Mouse (Mus musculus) mouse embryonic stem cell (cell line): ENCODE data around the gene Vwa7.

Experiments used
- in situ Hi-C, 2 experiments: fragments of 300-500 bp; cut with MboI; formaldehyde crosslinking; loops; 1 replicate in 1 of 2; 3 replicates in 1 of 2; pipeline ENCODE4 v1.14.3; 2019 to 2020; ENCODE audit warnings: low sequenced_read_pairs in 2 of 2, low pct_unique_long_range_greater_than_20kb in 1 of 2, mixed read lengths in 1 of 2; ENCODE audit not compliant: unreplicated experiment in 1 of 2

Vwa7 gene

DNA sequence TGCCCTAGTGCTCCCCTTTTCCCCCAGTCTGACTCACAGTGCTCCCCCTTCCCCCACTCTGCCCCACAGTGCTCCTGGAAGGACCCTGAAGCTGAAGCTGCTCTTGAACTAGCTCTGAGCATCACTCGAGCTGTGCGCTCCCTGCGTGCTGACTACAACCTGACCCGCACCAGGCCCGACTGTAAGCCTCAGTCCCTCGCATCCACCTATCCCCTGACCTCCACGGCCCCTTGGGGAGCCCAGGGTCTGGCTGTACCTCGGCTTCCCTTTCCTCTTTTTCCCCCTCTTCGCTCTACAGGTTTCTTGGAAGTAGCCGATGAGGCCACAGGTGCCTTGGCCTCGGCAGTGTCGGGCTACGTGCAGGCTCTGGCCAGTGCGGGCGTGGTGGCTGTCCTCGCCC lies 1.1 kb upstream of the Vwa7 start:
- in situ Hi-C loops: loop anchor here in 1 of 2 experiments (10.0 kb wide), 1 partner anchor 130 kb away; no protein-coding TSS in a partner anchor

- in situ Hi-C loops: loop anchor here in 1 of 2 experiments (10.0 kb wide), 1 partner anchor 128 kb away; no protein-coding TSS in a partner anchor
Observed at GRCm38 (mm10) chr17:35016791-35017705, 669 bp downstream of the Vwa7 start.

- in situ Hi-C loops: loop anchor here in 1 of 2 experiments (10.0 kb wide), 1 partner anchor 127 kb away; no protein-coding TSS in a partner anchor
Observed at GRCm38 (mm10) chr17:35017706-35018030, 1.3 kb downstream of the Vwa7 start.

- in situ Hi-C loops: loop anchor here in 1 of 2 experiments (10.0 kb wide), 1 partner anchor 127 kb away; no protein-coding TSS in a partner anchor
Observed at GRCm38 (mm10) chr17:35018171-35018570, 1.8 kb downstream of the Vwa7 start.

- in situ Hi-C loops: loop anchor here (5.0 to 10.0 kb wide), 2 partner anchors 92 to 125 kb away; no protein-coding TSS in a partner anchor
Observed at GRCm38 (mm10) chr17:35019894-35020293, 3.5 kb downstream of the Vwa7 start.

GRCm38 (mm10) chr17:35020551-35020950 lies 4.2 kb downstream of the Vwa7 start:
- in situ Hi-C loops: loop anchor here in 1 of 2 experiments (5.0 kb wide), 1 partner anchor 92 kb away; no protein-coding TSS in a partner anchor

GRCm38 (mm10) chr17:35021163-35021808 lies 4.9 kb downstream of the Vwa7 start:
- in situ Hi-C loops: loop anchor here in 1 of 2 experiments (5.0 kb wide), 1 partner anchor 91 kb away; no protein-coding TSS in a partner anchor

DNA sequence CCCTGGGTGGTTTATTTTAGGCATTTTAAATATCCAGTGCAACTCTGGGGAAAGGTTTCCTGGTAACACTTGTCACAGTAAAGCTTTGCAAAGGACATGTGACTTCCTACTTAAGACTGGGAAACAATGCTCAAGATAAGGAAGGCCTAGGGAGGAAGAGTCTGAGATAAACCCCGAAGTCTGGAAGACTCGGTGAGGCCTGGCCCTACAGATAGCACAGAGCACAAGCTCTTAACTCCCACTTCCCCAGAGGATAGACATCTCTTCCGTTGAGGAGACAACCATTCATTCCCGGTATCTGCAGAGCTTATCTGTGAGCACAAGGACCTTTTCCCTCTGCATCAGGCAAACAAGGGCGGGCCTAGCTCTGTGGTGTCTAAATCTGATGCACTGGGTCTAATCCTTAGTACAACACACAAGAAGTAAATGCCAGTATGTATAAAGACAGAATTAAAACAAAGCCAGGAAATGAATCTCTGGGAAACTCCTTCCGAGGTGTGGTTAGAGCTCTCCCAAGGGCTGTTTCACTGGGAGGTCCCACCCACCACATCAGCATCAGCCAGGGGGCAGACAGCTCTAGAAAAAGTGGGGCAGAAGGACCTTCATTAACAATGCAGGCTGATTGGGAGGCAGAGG lies 5.6 kb downstream of the Vwa7 start:
- in situ Hi-C loops: loop anchor here in 1 of 2 experiments (5.0 kb wide), 1 partner anchor 90 kb away; no protein-coding TSS in a partner anchor

DNA sequence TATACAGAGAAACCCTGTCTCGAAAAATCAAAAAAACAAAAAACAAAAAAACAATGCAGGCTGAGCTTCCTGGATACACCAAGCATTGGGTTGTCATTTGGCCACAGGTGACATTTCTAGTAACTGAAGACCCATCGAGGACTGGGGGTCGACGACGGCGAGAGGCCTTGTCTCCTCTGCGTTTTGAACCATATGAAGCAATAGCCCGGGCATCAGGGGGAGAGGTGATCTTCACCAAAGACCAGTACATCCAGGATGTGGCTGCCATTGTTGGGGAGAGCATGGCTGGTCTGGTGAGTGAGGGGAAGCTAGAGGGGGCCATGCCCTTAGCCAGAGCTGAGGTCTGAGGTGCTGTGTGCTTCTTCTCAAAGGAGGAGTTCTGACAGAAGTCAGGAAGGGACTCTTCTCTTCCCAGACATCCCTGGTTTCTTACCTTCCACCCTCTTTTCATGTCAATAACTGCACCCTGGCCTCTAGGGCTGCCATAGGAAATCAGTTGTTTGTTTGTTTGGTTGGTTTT lies 6.2 kb downstream of the Vwa7 start:
- in situ Hi-C loops: loop anchor here in 1 of 2 experiments (5.0 kb wide), 1 partner anchor 90 kb away; no protein-coding TSS in a partner anchor

GRCm38 (mm10) chr17:35023221-35023620 lies 6.8 kb downstream of the Vwa7 start:
- in situ Hi-C loops: loop anchor here in 1 of 2 experiments (5.0 kb wide), 1 partner anchor 89 kb away; no protein-coding TSS in a partner anchor

- in situ Hi-C loops: loop anchor here in 1 of 2 experiments (5.0 kb wide), 1 partner anchor 89 kb away; no protein-coding TSS in a partner anchor
Observed at GRCm38 (mm10) chr17:35023756-35024155, 7.4 kb downstream of the Vwa7 start.

DNA sequence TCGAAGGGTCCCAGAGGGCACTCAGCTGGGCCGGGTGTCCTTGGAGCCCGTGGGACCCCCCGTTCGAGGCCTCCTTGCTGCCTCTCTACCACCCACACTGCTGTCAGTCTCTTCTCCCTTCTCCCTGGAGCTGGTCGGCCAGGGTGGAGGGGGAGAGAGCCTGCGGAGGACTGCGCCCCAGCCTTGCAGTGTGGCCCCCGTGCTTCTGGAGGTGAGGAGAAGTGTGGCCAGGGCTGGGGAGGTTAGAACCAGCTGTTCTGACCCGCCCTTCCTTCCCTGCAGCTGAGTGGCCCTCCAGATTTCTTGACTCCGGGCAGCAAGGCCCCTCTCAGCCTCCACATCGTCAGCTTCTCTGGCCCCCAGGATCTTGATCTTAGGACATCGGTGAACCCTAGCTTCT lies 7.9 kb downstream of the Vwa7 start:
- in situ Hi-C loops: loop anchor here in 1 of 2 experiments (5.0 kb wide), 1 partner anchor 88 kb away; no protein-coding TSS in a partner anchor

- in situ Hi-C loops: loop anchor here in 1 of 2 experiments (5.0 kb wide), 1 partner anchor 87 kb away; no protein-coding TSS in a partner anchor
Observed at GRCm38 (mm10) chr17:35024691-35025488, 8.5 kb downstream of the Vwa7 start.

DNA sequence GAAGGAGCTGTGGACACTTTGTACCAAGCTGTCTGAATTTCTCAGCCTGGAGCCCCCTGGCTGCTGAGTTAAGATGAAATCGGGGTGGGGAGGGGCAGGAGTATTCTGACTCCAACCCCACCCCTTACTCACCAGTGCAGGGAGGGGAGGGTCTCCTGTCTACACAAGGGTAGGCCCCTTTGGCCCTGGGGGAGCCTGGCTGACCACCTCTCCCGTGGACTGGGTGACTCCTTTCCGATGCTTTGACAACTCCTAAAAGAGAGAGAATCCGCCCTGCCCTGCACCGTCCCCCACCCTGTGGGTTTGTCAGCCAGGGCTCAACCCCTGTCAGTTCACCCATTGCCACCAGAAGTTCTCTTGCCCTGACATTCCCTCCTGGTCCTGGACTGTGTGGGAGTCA lies 9.8 kb downstream of the Vwa7 start:
- in situ Hi-C loops: no loop called here

GRCm38 (mm10) chr17:35027277-35028068 lies 11.1 kb downstream of the Vwa7 start, which contains the start of gene Sapcd1:
Gene Sapcd1 (minus strand): TSS chr17:35028016.
- in situ Hi-C loops: no loop called here

GRCm38 (mm10) chr17:35028315-35028714 lies 11.9 kb downstream of the Vwa7 start:
- in situ Hi-C loops: no loop called here
